Mouse (Mus musculus) midbrain, embryonic 15.5 days (tissue): ENCODE data around the gene Usp51. TPM values are rescaled to one million over a fixed set of nuclear protein-coding genes. Genes with fewer than 3 reads are reported as not detected.
"Not testable (repeated sequence)": the region's sequence is repeated elsewhere in the genome, so short reads cannot be mapped to it uniquely, and the experiment has no call there.

ENCODE experiments used
- ATAC-seq: fragments of 200-750 bp; cut with Nextera tagmentation; replicated peaks from 2 replicates; pipeline ENCODE4 v1.8.0; 2017; ENCODE audit warnings: moderate TSS enrichment
- H3K27ac ChIP-seq: fragments of 300-500 bp; sonication (generic); 2 replicates; pipeline ENCODE4 v1.5.1; 2015; ENCODE audit warnings: mild to moderate bottlenecking, inconsistent platforms
- H3K27me3 ChIP-seq: fragments of 300-500 bp; sonication (generic); replicated peaks from 2 replicates; pipeline ENCODE4 v1.6.1; 2015; ENCODE audit warnings: inconsistent platforms
- H3K36me3 ChIP-seq: fragments of 300-500 bp; sonication (generic); replicated peaks from 2 replicates; pipeline ENCODE4 v1.6.1; 2015; ENCODE audit warnings: inconsistent platforms
- H3K4me1 ChIP-seq: fragments of 300-500 bp; sonication (generic); 2 replicates; pipeline ENCODE4 v1.6.1; 2015; ENCODE audit warnings: inconsistent platforms
- H3K4me2 ChIP-seq: fragments of 300-500 bp; sonication (generic); 2 replicates; pipeline ENCODE4 v1.6.1; 2015; ENCODE audit warnings: inconsistent platforms, mild to moderate bottlenecking, moderate library complexity
- H3K4me3 ChIP-seq: fragments of 300-500 bp; sonication (generic); 2 replicates; pipeline ENCODE4 v1.5.1; 2015; ENCODE audit warnings: mild to moderate bottlenecking, inconsistent platforms
- H3K9ac ChIP-seq: fragments of 300-500 bp; sonication (generic); 2 replicates; pipeline ENCODE4 v1.6.1; 2015; ENCODE audit warnings: mild to moderate bottlenecking, inconsistent platforms
- H3K9me3 ChIP-seq: fragments of 300-500 bp; sonication (generic); 2 replicates; pipeline ENCODE4 v1.6.1; 2016; ENCODE audit warnings: inconsistent platforms
- WGBS: fragments of 180-500 bp; shearing (Covaris S2); methylation state at CpG from one replicate; pipeline ENCODE4 v1.1.7; 2015; ENCODE audit warnings: mixed read lengths; 5-methylcytosine and 5-hydroxymethylcytosine counted together
- polyA plus RNA-seq: library from polyadenylated mRNA; unstranded; fragments of >200 nt; fragmentation: Nextera tagmentation; extraction: Ambion mirVana; gene quantifications from 2 replicates; pipeline ENCODE4 v1.2.1, GENCODE M21; 2015

The Usp51 gene
- 3.1 and 3.7 TPM in 2 replicates for polyA plus RNA-seq

- Histone ChIP-seq H3K9ac (peak within 1 kb of the TSS; percentile 67), H3K36me3 (no peaks in the 10 kb centered on the region)
- 22% methylated on average over 23 of the region's 23 CpGs for WGBS
Measured at GRCm38 (mm10) chrX:153006387-153006841, at the start of gene Usp51. Gene Usp51 (plus strand): TSS chrX:153006469.

GRCm38 (mm10) chrX:152969606-152970005, 36.7 kb upstream of the Usp51 start:
- no peak overlapping the region for H3K9ac ChIP-seq
- peaks cover 4% of the 10 kb centered on the region; the same call in 1 of the 2 replicates for H3K4me1 ChIP-seq
- H3K4me3 ChIP-seq = no peak overlapping the region
- H3K27me3 ChIP-seq = no peaks in the 10 kb centered on the region
- H3K4me2 ChIP-seq = no peak overlapping the region
- H3K36me3 ChIP-seq = no peaks in the 10 kb centered on the region
- no peak for ATAC-seq
- H3K27ac ChIP-seq = no peak overlapping the region
- 51% methylated on average over 6 of the region's 6 CpGs for WGBS
- no peaks in the 10 kb centered on the region for H3K9me3 ChIP-seq

More at GRCm38 (mm10) chrX:153006387-153006841, at the start of gene Usp51:
- ATAC-seq = peak; percentile 91
- H3K4me3 ChIP-seq = peak within 1 kb of the TSS; percentile 57
- peak within 1 kb of the TSS; percentile 60 for H3K4me2 ChIP-seq
- no peaks in the 10 kb centered on the region for H3K27me3 ChIP-seq
- H3K4me1 ChIP-seq = no peaks in the 10 kb centered on the region
- peak within 1 kb of the TSS; percentile 86 for H3K27ac ChIP-seq
- H3K9me3 ChIP-seq = no peaks in the 10 kb centered on the region

DNA sequence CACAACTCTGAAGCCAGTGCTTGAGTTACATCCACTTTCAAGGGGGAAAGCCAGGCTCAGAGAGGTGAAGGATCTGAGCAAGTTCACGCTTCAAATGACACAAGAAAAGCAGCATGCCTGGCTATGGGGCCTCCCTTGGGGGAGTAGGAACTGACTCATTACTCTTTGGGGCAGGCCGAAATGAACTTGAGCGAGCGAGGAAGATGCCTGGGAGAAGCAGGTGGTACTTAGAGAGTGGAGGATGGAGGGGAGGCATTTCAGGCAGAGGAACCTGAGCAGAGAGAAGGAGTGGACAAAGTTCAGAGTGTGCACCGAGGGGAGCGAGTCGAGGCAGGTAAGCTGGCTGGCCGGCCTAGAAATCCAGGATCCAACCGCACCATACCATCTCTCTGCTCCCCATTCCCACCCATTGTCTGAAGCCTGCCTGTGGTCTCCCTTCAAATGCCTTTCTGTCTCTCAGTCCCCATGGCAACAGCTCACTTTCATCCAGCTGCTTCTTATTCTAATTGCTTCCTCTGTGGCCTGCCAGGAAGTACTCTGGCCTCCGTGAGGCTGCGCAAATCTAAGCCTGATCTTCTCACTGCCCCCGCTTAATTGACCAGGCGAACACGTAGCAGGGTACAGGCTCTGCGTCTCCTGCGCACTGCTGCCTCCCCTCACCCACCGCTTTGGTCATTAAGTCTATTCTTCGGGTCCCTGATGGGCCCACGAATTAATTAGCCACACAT, 32.6 kb upstream of the Usp51 start:
- peak overlapping the region; percentile 38 for H3K4me2 ChIP-seq
- H3K36me3 ChIP-seq, H3K9ac ChIP-seq, H3K9me3 ChIP-seq, H3K4me1 ChIP-seq, H3K27me3 ChIP-seq, H3K4me3 ChIP-seq: not testable (repeated sequence)
- H3K27ac ChIP-seq = peak overlapping the region; percentile 86
- WGBS = 29% methylated on average over 6 of the region's 19 CpGs
- peak; percentile 98 for ATAC-seq

GRCm38 (mm10) chrX:152974204-152974661, 32.0 kb upstream of the Usp51 start:
- Histone ChIP-seq H3K9me3 (no peaks in the 10 kb centered on the region), H3K4me3 (no peak overlapping the region), H3K27me3 (no peaks in the 10 kb centered on the region), H3K27ac (peak overlapping the region; percentile 86), H3K9ac (no peak overlapping the region), H3K36me3 (no peaks in the 10 kb centered on the region), H3K4me2 (peak overlapping the region; percentile 38), H3K4me1 (peaks cover 7% of the 10 kb centered on the region; the same call in 1 of the 2 replicates)
- WGBS = 19% methylated on average over 10 of the region's 10 CpGs
- peak; percentile 62 for ATAC-seq

- Histone ChIP-seq H3K27ac (no peak overlapping the region), H3K9ac (no peak overlapping the region), H3K4me2 (no peak overlapping the region), H3K36me3 (no peaks in the 10 kb centered on the region), H3K9me3 (no peaks in the 10 kb centered on the region), H3K4me1 (peaks cover 7% of the 10 kb centered on the region; the same call in 1 of the 2 replicates), H3K4me3 (no peak overlapping the region), H3K27me3 (no peaks in the 10 kb centered on the region)
- WGBS = 94% methylated on average over 6 of the region's 6 CpGs
- ATAC-seq = no peak
Measured at GRCm38 (mm10) chrX:152976538-152976937, 29.7 kb upstream of the Usp51 start.

- Histone ChIP-seq H3K36me3 (no peaks in the 10 kb centered on the region), H3K9ac (no peak overlapping the region), H3K4me1 (no peaks in the 10 kb centered on the region), H3K9me3 (no peaks in the 10 kb centered on the region), H3K27me3 (no peaks in the 10 kb centered on the region), H3K27ac (no peak overlapping the region), H3K4me3 (no peak overlapping the region), H3K4me2 (no peak overlapping the region)
- WGBS = 70% methylated on average over 2 of the region's 2 CpGs
- ATAC-seq = no peak
Measured at GRCm38 (mm10) chrX:152985009-152985408, 21.3 kb upstream of the Usp51 start.

- not testable (repeated sequence) for H3K36me3 ChIP-seq, H3K9me3 ChIP-seq, H3K4me2 ChIP-seq, H3K9ac ChIP-seq, H3K27me3 ChIP-seq, H3K27ac ChIP-seq, H3K4me1 ChIP-seq, ATAC-seq, H3K4me3 ChIP-seq
Measured at GRCm38 (mm10) chrX:152989852-152990251, 16.4 kb upstream of the Usp51 start.

GRCm38 (mm10) chrX:152996105-152996504, 10.2 kb upstream of the Usp51 start:
- H3K27ac ChIP-seq, H3K27me3 ChIP-seq, H3K36me3 ChIP-seq, H3K9ac ChIP-seq, ATAC-seq, H3K4me2 ChIP-seq, H3K4me1 ChIP-seq, H3K9me3 ChIP-seq, H3K4me3 ChIP-seq: not testable (repeated sequence)
- no CpG with 5 or more reads among the region's 3 CpGs for WGBS

GRCm38 (mm10) chrX:153007021-153007684, 884 bp downstream of the Usp51 start:
- Histone ChIP-seq H3K4me2 (peak overlapping the region; percentile 60), H3K4me1 (no peaks in the 10 kb centered on the region), H3K27me3 (no peaks in the 10 kb centered on the region), H3K9me3 (no peaks in the 10 kb centered on the region), H3K27ac (peak overlapping the region; percentile 86), H3K36me3 (no peaks in the 10 kb centered on the region), H3K4me3 (peak overlapping the region; percentile 57), H3K9ac (peak overlapping the region; percentile 67)
- WGBS = 26% methylated on average over 54 of the region's 58 CpGs
- peak; percentile 94 for ATAC-seq

GRCm38 (mm10) chrX:153007685-153008047, 1.4 kb downstream of the Usp51 start:
- Histone ChIP-seq H3K27ac (peak overlapping the region; percentile 86), H3K36me3 (no peaks in the 10 kb centered on the region), H3K4me3 (peak overlapping the region; percentile 57), H3K9me3 (no peaks in the 10 kb centered on the region), H3K4me2 (peak overlapping the region; percentile 60), H3K27me3 (peaks cover 2% of the 10 kb centered on the region; the same call in 1 of the 2 replicates), H3K4me1 (no peaks in the 10 kb centered on the region), H3K9ac (peak overlapping the region; percentile 67)
- ATAC-seq = no peak
- WGBS = 29% methylated on average over 9 of the region's 9 CpGs

GRCm38 (mm10) chrX:153025255-153025654, 19.0 kb downstream of the Usp51 start:
- H3K4me3 ChIP-seq, H3K27ac ChIP-seq, ATAC-seq, H3K4me1 ChIP-seq, H3K9me3 ChIP-seq, H3K4me2 ChIP-seq, H3K36me3 ChIP-seq, H3K9ac ChIP-seq, H3K27me3 ChIP-seq: not testable (repeated sequence)
- no CpG with 5 or more reads among the region's 3 CpGs for WGBS

DNA sequence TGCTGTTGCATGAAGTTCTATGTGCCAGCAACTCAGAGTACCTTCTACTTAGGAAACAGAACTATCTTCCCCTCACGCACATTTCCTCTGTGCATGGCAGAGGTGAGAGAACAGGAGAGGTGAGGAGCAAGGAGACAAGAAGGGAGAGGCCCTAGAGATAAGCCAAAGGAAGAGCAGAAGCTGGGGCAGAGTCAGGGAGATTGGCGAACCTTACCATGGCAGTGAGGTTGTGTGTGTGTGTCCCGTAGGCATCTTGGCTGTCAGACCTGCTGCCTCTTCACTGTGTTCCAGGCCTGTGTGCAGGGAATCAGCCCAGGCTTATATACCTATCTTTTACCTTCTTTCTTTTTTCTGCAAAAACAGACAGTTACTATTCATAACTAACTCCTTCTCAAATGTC, 19.4 kb downstream of the Usp51 start:
- not testable (repeated sequence) for H3K27ac ChIP-seq, H3K4me2 ChIP-seq, H3K4me1 ChIP-seq, H3K36me3 ChIP-seq, H3K27me3 ChIP-seq, H3K9me3 ChIP-seq, H3K9ac ChIP-seq, H3K4me3 ChIP-seq, ATAC-seq
- WGBS = 78% methylated on average over 1 of the region's 3 CpGs
